Mouse (Mus musculus) liver (tissue): ENCODE data around the gene Cnnm2.

Experiments
- DNase-seq: peaks from one replicate; pipeline ENCODE4 v3.0.0-alpha.2; 2020; ENCODE audit warnings: mixed read lengths

Cnnm2 gene

GRCm38 (mm10) chr19:46760375-46761160 is 828 bp upstream of the Cnnm2 start:
- DNase-seq: peak; percentile 86

DNA sequence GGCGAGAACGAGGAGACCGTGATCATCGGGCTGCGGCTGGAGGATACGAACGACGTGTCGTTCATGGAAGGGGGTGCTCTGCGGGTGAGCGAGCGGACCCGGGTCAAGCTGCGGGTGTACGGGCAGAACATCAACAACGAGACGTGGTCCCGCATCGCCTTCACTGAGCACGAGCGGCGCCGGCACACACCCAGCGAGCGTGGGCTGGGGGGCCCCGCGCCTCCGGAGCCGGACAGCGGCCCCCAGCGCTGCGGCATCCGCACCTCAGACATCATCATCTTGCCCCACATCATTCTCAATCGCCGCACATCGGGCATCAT is 535 bp downstream of the Cnnm2 start:
- DNase-seq: no peak

DNA sequence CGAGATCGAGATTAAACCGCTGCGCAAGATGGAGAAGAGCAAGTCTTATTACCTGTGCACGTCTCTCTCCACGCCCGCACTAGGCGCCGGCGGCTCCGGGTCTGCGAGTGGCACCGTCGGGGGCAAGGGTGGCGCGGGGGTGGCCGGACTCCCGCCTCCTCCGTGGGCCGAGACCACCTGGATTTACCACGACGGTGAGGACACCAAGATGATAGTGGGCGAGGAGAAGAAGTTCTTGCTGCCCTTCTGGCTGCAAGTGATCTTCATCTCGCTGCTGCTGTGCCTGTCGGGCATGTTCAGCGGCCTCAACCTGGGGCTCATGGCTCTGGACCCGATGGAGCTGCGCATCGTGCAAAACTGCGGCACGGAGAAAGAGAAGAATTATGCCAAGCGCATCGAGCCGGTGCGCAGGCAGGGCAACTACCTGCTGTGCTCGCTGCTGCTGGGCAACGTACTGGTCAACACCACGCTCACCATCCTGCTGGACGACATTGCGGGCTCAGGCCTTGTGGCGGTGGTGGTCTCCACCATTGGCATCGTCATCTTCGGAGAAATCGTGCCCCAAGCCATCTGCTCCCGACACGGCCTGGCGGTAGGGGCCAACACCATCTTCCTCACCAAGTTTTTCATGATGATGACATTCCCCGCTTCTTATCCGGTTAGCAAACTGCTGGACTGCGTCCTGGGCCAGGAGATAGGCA is 1.0 kb downstream of the Cnnm2 start:
- peak; percentile 34 for DNase-seq

- DNase-seq: peak; percentile 17
Observed at GRCm38 (mm10) chr19:46762992-46763342, 1.6 kb downstream of the Cnnm2 start.

DNA sequence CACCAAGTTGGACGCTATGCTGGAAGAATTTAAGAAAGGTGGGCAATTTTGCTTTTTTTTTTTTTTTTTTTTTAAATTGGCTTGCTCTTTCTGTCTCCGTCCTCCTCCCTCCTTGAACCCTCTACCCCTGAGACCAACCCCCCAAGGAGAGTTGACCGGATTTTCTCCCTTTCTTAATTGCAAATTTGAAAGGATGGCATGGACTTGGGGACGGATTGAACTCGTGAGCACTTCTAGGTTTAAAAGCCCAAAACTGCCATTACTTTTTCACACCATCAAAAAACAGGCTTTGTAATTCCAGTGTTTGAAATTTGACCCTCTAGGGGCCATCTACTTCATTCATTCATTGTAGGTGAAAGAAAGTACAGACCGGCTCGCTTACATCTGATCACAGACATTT is 2.0 kb downstream of the Cnnm2 start:
- no peak for DNase-seq

DNA sequence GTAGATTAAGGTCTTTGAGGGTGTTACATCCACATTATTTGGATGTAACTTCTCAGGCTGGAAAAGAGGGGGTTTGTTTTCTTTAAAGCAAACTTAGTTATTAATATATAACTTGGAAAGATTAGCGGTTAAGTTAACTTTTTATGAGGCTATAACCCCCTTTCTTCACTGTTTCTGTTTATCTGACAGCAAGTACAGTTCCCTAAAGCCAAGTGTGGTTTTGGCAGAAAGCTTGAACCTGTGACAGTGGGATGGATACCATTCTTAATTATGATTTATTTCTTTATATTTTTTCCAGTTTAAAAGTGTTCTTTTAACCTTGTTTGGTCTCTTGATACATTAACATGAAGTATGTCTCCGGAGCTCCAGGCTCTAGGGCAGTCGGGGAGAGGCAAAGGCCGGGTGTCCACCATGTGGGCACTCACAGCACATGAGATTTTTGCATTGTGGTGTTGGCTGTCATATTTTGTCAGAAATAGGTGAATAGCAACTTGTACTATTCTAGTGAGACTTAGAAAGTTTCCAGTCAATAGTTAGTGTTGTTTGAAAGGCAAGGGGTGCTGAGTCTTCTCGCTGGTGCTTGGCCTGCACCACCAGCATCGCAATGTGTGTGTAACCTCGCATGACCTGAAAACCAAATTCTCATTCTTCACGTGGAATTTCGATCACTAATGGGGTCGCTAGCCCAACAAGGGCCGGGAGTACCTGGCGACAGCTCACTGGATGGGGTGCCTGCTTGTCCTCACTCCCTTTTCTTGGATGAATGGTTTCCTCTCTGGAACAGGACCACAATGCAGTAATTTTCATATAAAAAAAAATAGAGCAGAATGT is 2.8 kb downstream of the Cnnm2 start:
- DNase-seq: no peak

DNA sequence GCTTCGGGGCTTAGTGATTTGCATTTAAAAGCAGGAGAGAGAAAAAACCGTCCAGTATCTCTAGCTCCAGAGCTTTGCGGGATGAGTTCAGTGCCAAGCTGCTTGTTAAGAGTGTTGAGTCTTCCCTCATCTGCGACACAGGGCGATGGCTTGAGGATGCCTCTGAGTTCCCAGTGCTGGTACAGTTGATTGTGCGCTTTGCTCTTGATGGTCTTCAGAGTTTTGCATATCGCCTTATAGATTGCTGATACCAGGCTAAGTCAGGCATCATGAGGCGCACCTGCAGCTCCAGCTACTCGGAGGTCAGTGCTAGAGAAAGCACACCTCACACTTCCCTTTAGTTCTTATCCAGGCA is 3.3 kb downstream of the Cnnm2 start:
- no peak for DNase-seq

DNA sequence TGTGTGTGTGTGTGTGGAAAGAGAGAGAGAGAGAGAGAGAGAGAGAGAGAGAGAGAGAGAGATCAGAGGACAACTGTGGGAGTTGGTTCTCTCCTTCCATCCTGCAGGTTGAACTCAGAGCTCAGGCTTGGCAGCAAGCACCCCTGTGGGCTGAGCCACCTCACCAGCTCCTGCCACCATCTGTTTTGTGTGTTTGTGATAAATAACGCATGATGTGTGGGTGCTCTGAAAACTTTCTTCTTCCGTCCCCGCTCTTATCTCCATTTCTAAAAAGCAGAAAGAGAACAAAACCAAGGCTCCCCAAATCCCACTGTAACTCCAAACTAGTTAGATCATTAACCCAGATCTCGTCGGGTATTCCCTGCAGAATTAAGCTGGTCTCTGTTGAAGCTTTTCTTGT is 4.7 kb downstream of the Cnnm2 start:
- DNase-seq: no peak

- no peak for DNase-seq
Observed at GRCm38 (mm10) chr19:46769759-46770158, 8.4 kb downstream of the Cnnm2 start.

DNA sequence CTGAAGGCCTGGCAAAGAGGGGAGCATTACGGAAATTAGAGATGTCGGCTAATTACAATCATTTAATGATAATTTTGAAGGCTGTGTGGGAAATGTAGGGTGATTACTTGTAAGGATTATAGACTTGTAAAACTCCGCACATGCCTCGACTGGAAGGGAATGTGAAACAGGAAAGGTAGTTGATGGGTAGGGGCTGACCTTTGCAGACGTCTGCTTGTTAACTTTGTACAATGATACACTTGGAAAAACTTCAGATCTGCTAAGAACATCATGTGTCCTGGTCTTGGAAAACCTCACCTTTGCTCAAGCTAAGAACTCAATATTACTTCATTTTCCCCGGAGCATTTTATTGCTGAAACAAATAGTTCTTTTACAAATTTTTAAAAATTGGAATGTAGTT is 10.4 kb downstream of the Cnnm2 start:
- DNase-seq: no peak

GRCm38 (mm10) chr19:46776391-46776790 is 15.0 kb downstream of the Cnnm2 start:
- no peak for DNase-seq

DNA sequence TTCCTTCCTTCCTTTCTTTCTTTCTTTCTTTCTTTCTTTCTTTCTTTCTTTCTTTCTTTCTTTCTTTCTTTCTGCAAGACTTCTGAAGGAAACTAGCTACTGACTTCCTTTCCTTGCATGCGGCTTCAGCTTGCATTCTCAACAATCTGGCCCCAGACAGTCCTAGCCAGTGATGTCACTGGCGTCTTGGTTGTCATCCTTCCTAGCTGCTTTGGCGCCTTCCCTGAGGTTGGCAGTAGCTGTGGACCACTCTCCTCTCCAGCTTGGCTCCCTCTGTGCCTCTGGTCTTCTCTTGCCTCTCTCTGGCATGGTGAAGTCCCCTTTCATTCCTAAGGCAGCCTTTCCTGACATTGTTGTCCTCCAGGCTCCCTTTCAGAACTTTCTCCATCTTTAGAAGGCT is 15.5 kb downstream of the Cnnm2 start:
- no peak for DNase-seq

GRCm38 (mm10) chr19:46777928-46778680 is 16.7 kb downstream of the Cnnm2 start:
- no peak for DNase-seq

DNA sequence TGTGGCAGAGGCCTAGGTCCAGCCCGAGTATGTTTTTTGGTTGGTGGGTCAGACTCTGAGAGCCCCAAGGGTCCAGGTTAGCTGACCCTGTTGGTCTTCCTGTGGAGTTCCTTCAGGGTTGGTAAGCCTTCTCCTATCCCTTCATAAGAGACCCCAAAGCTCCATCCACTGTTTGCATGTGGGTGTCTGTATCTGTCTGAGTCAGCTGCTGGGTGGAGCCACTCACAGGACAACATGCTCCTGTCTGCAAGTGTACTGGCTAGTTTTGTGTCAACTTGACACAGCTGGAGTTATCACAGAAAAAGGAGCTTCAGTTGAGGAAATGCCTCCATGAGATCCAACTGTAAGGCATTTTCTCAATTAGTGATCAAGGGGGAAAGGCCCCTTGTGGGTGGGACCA is 17.7 kb downstream of the Cnnm2 start:
- peak; percentile 24 for DNase-seq

- DNase-seq: peak; percentile 19
Observed at GRCm38 (mm10) chr19:46784038-46784437, 22.6 kb downstream of the Cnnm2 start.

GRCm38 (mm10) chr19:46784502-46784901 is 23.1 kb downstream of the Cnnm2 start:
- peak; percentile 13 for DNase-seq

DNA sequence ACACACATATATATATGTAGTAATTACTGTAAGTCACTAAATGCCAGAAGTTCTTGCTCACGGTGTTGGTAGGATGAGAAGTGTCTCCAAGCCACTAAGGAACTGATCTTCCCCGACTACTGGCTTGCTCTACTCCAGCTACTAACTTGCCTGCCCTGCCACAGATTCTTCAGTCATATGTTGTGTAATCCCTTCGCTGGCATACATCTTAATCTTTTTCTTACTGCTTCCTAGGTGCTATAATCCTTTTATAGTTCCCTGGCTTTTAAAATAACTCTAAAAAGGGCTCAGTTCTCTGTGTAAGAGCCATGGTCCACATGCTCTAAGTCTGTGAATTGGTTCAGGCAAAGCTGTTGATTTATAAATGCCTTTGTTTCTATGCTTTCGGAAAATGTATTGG is 24.2 kb downstream of the Cnnm2 start:
- no peak for DNase-seq

GRCm38 (mm10) chr19:46789782-46790181 is 28.4 kb downstream of the Cnnm2 start:
- DNase-seq: no peak

GRCm38 (mm10) chr19:46791360-46791759 is 30.0 kb downstream of the Cnnm2 start:
- no peak for DNase-seq

DNA sequence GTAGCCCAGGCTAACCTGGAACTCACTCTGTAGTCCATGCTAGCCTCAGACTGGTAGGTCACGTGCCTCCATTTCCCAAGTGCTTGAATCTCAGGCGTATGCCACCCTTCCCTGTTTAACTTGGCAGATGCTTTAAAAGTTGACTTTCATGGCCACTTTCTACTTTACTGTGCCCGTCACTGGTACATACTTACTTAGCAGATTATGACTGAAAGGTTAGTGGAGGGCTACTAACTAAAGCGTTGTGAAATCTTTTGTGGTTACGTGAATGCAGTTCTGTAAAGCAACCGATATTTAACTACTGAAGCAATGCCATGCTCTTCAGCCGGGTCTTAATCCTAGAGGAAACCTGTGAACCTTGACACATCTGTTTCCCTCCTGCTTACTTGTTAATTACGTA is 30.5 kb downstream of the Cnnm2 start:
- no peak for DNase-seq

GRCm38 (mm10) chr19:46792480-46792879 is 31.1 kb downstream of the Cnnm2 start:
- no peak for DNase-seq

- DNase-seq: no peak
Observed at GRCm38 (mm10) chr19:46794181-46794580, 32.8 kb downstream of the Cnnm2 start.

- DNase-seq: no peak
Observed at GRCm38 (mm10) chr19:46799903-46800583, 38.6 kb downstream of the Cnnm2 start.
